Mouse (Mus musculus) lung, embryonic 14.5 days (tissue): ENCODE data around the gene Mybpc2. TPM values are rescaled to one million over a fixed set of nuclear protein-coding genes. Genes with fewer than 3 reads are reported as not detected.

ENCODE experiments used
- ATAC-seq: fragments of 200-750 bp; cut with Nextera tagmentation; 2 replicates; pipeline ENCODE4 v1.8.0; 2017; ENCODE audit warnings: mild to moderate bottlenecking, moderate TSS enrichment, moderate library complexity; ENCODE audit not compliant: insufficient read depth
- DNase-seq: peaks from one replicate; pipeline ENCODE4 v3.0.0-alpha.2; 2015
- H3K27ac ChIP-seq: fragments of 300-500 bp; sonication (generic); 2 replicates; pipeline ENCODE4 v1.5.1; 2014; ENCODE audit warnings: low read depth, mild to moderate bottlenecking, moderate library complexity
- H3K27me3 ChIP-seq: fragments of 300-500 bp; sonication (generic); 2 replicates; pipeline ENCODE4 v1.6.1; 2014; ENCODE audit warnings: low read length, control low read depth; ENCODE audit not compliant: insufficient read depth
- H3K36me3 ChIP-seq: fragments of 300-500 bp; sonication (generic); 2 replicates; pipeline ENCODE4 v1.6.1; 2014; ENCODE audit warnings: control low read depth; ENCODE audit not compliant: insufficient read depth
- H3K4me1 ChIP-seq: fragments of 300-500 bp; sonication (generic); 2 replicates; pipeline ENCODE4 v1.6.1; 2014; ENCODE audit warnings: antibody characterized with exemption, control low read depth; ENCODE audit not compliant: insufficient read depth
- H3K4me2 ChIP-seq: fragments of 300-500 bp; sonication (generic); 2 replicates; pipeline ENCODE4 v1.6.1; 2014; ENCODE audit warnings: mild to moderate bottlenecking
- H3K4me3 ChIP-seq: fragments of 300-500 bp; sonication (generic); 2 replicates; pipeline ENCODE4 v1.5.1; 2014; ENCODE audit warnings: low read depth, low read length
- H3K9ac ChIP-seq: fragments of 300-500 bp; sonication (generic); 2 replicates; pipeline ENCODE4 v1.6.1; 2014
- H3K9me3 ChIP-seq: fragments of 300-500 bp; sonication (generic); 2 replicates; pipeline ENCODE4 v1.6.1; 2016; ENCODE audit warnings: low read depth, low read length, control low read depth
- CTCF ChIP-seq: IDR thresholded peaks from 2 replicates; pipeline ENCODE4 v1.5.1; 2016; ENCODE audit warnings: antibody characterized with exemption, low read depth
- WGBS: fragments of 180-500 bp; shearing (Covaris S2); extraction: QIAGEN DNeasy Blood & Tissue Kit; methylation state at CpG from one replicate; pipeline ENCODE4 v1.1.7; 2014; 5-methylcytosine and 5-hydroxymethylcytosine counted together
- polyA plus RNA-seq: library from polyadenylated mRNA; unstranded; fragments of >200 nt; fragmentation: Nextera tagmentation; extraction: Ambion mirVana; gene quantifications from 2 replicates; pipeline ENCODE4 v1.2.1, GENCODE M21; 2014

Mybpc2 gene
- polyA plus RNA-seq, 1 experiment from 2014 or later = 0.14 TPM

- peak overlapping the region; percentile 65; the same call in 1 of the 2 replicates for H3K27ac ChIP-seq
- WGBS = 14% methylated on average over 1 of the region's 1 CpGs
- DNase-seq = peak; percentile 59
- no peak overlapping the region for H3K9ac ChIP-seq
- H3K4me1 ChIP-seq = peaks cover 23% of the 10 kb centered on the region
- no peak for TF ChIP-seq CTCF
- H3K4me2 ChIP-seq = peak overlapping the region; percentile 31; the same call in 1 of the 2 replicates
- no peak for ATAC-seq
- H3K36me3 ChIP-seq = no peaks in the 10 kb centered on the region
- H3K27me3 ChIP-seq = peaks cover 6% of the 10 kb centered on the region; the same call in 1 of the 2 replicates
- no peak overlapping the region for H3K4me3 ChIP-seq
- no peaks in the 10 kb centered on the region for H3K9me3 ChIP-seq
These were observed 51.9 kb downstream of the Mybpc2 start for GRCm38 (mm10) chr7:44472558-44472885.

- 12% methylated on average over 6 of the region's 6 CpGs for WGBS
- Histone ChIP-seq H3K4me1 (peaks cover 23% of the 10 kb centered on the region), H3K9ac (no peak overlapping the region), H3K4me3 (no peak overlapping the region), H3K4me2 (peak overlapping the region; percentile 31; the same call in 1 of the 2 replicates), H3K36me3 (no peaks in the 10 kb centered on the region), H3K27me3 (peaks cover 1% of the 10 kb centered on the region; the same call in 1 of the 2 replicates), H3K27ac (peak overlapping the region; percentile 82), H3K9me3 (no peaks in the 10 kb centered on the region)
- no peak for TF ChIP-seq CTCF
- ATAC-seq = peak; percentile 51
- DNase-seq = peak; percentile 77
These were observed 52.4 kb downstream of the Mybpc2 start for GRCm38 (mm10) chr7:44471880-44472557.

DNA sequence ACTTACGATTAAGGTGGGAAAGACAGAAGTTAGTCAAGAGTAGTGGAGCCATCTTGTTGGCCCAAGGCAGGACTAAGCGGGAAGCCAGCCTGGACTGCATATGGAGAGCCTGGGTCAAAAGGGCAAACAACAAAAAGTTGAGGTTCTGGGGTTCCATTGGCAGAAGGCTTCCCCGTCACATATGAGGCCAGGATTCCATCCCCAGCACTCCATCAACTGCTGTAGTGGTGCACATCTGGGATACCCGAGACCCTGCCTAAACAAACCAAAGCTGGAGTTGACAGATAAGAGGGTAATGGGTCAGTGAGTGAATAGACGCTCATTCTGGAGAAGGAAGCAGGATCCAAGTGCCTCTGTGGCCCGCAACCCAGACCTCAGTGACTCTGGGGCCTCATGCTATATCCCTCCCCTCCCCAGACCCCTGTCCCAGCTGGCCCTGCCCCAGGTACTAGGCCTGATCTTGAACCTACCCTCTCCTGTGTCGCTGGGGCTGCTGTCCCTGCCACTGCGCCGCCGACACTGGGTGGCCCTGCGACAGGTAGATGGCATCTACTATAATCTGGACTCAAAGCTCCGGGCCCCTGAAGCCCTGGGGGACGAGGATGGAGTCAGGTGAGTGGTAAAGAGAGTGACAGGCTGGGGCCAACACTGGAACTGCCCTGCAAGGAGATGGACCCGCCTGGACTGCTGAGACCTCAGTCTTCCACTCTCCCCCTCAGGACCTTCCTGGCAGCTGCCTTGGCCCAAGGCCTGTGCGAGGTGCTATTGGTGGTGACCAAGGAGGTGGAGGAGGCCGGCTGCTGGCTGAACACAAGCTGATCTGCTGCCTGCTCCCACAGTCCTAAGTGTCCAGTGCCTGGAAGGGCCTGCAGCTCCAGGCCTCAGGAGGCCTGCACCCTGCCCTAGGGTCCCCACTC lies 53.5 kb downstream of the Mybpc2 start:
- no peak overlapping the region for H3K4me3 ChIP-seq
- 65% methylated on average over 16 of the region's 16 CpGs for WGBS
- TF ChIP-seq CTCF = no peak
- H3K4me1 ChIP-seq = peaks cover 23% of the 10 kb centered on the region
- H3K27ac ChIP-seq = peak overlapping the region; percentile 82
- DNase-seq (peak; percentile 47), ATAC-seq (no peak)
- H3K9ac ChIP-seq = no peak overlapping the region
- no peaks in the 10 kb centered on the region for H3K27me3 ChIP-seq
- H3K4me2 ChIP-seq = no peak overlapping the region
- H3K9me3 ChIP-seq = no peaks in the 10 kb centered on the region
- no peaks in the 10 kb centered on the region for H3K36me3 ChIP-seq

- H3K27ac ChIP-seq = no peak overlapping the region; the same call in 1 of the 2 replicates
- no peak for DNase-seq
- no peak for ATAC-seq
- no peak overlapping the region for H3K9ac ChIP-seq
- WGBS = 79% methylated on average over 16 of the region's 16 CpGs
- peaks cover 23% of the 10 kb centered on the region for H3K4me1 ChIP-seq
- H3K27me3 ChIP-seq = no peaks in the 10 kb centered on the region
- TF ChIP-seq CTCF = no peak
- no peaks in the 10 kb centered on the region for H3K36me3 ChIP-seq
- peak overlapping the region; percentile 69; the same call in 1 of the 2 replicates for H3K4me2 ChIP-seq
- H3K4me3 ChIP-seq = no peak overlapping the region
- no peaks in the 10 kb centered on the region for H3K9me3 ChIP-seq
These were observed 54.5 kb downstream of the Mybpc2 start for GRCm38 (mm10) chr7:44469677-44470675.

GRCm38 (mm10) chr7:44468644-44469285 lies 55.7 kb downstream of the Mybpc2 start:
- no peak for TF ChIP-seq CTCF
- Histone ChIP-seq H3K4me1 (peaks cover 23% of the 10 kb centered on the region), H3K4me3 (peak overlapping the region; percentile 58), H3K4me2 (peak overlapping the region; percentile 69), H3K36me3 (no peaks in the 10 kb centered on the region), H3K9ac (peak overlapping the region; percentile 59), H3K9me3 (no peaks in the 10 kb centered on the region), H3K27ac (peak overlapping the region; percentile 66; the same call in 1 of the 2 replicates), H3K27me3 (peaks cover 9% of the 10 kb centered on the region; the same call in 1 of the 2 replicates)
- WGBS = 48% methylated on average over 15 of the region's 15 CpGs
- ATAC-seq = no peak
- DNase-seq = no peak

- ATAC-seq (peak; percentile 94), DNase-seq (peak; percentile 99)
- peak within 1 kb of the TSS; percentile 69 for H3K4me2 ChIP-seq
- H3K4me1 ChIP-seq = peaks cover 18% of the 10 kb centered on the region
- no peak for TF ChIP-seq CTCF
- peak within 1 kb of the TSS; percentile 58 for H3K4me3 ChIP-seq
- no peaks in the 10 kb centered on the region for H3K36me3 ChIP-seq
- H3K9ac ChIP-seq = peak within 1 kb of the TSS; percentile 59
- under 1% methylated on average over 42 of the region's 42 CpGs for WGBS
- no peaks in the 10 kb centered on the region for H3K9me3 ChIP-seq
- H3K27ac ChIP-seq = peak within 1 kb of the TSS; percentile 66
- H3K27me3 ChIP-seq = peaks cover 17% of the 10 kb centered on the region
These were observed 56.5 kb downstream of the Mybpc2 start, which contains the start of gene Josd2 for GRCm38 (mm10) chr7:44467811-44468411. TSS of gene Josd2 (plus strand) at chr7:44467980.
